Mouse (Mus musculus) embryonic facial prominence, embryonic 10.5 days (tissue): ENCODE measurements around the gene Lypd1. TPM values are rescaled to one million over a fixed set of nuclear protein-coding genes. Genes with fewer than 3 reads are reported as not detected.

ENCODE experiments used
- DNase-seq: peaks from one replicate; pipeline ENCODE4 v3.0.0-alpha.2; 2017; ENCODE audit warnings: low spot score
- H3K27ac ChIP-seq: fragments of 300-500 bp; sonication (generic); replicated peaks from 2 replicates; pipeline ENCODE4 v1.5.1; 2016; ENCODE audit warnings: mild to moderate bottlenecking
- H3K27me3 ChIP-seq: fragments of 300-500 bp; sonication (generic); replicated peaks from 2 replicates; pipeline ENCODE4 v1.6.1; 2016; ENCODE audit warnings: low read depth, mild to moderate bottlenecking; ENCODE audit not compliant: poor library complexity, severe bottlenecking
- H3K36me3 ChIP-seq: fragments of 300-500 bp; sonication (generic); replicated peaks from 2 replicates; pipeline ENCODE4 v1.6.1; 2016; ENCODE audit warnings: mild to moderate bottlenecking, moderate library complexity
- H3K4me1 ChIP-seq: fragments of 300-500 bp; sonication (generic); 2 replicates; pipeline ENCODE4 v1.6.1; 2016
- H3K4me3 ChIP-seq: fragments of 300-500 bp; sonication (generic); 2 replicates; pipeline ENCODE4 v1.5.1; 2016; ENCODE audit warnings: mild to moderate bottlenecking, moderate library complexity
- H3K9me3 ChIP-seq: fragments of 300-500 bp; sonication (generic); 2 replicates; pipeline ENCODE4 v1.6.1; 2016; ENCODE audit warnings: mild to moderate bottlenecking
- WGBS: fragments of 180-500 bp; shearing (Covaris S2); methylation state at CpG from one replicate; pipeline ENCODE4 v1.1.7; 2016; 5-methylcytosine and 5-hydroxymethylcytosine counted together
- polyA plus RNA-seq: library from polyadenylated mRNA; unstranded; fragments of >200 nt; fragmentation: Nextera tagmentation; extraction: Ambion mirVana; gene quantifications from 2 replicates; pipeline ENCODE4 v1.2.1, GENCODE M21; 2016

Gene Lypd1
- polyA plus RNA-seq, 1 experiment from 2014 or later, result 5.0 TPM

GRCm38 (mm10) chr1:125893158-125893557, 19.7 kb downstream of the Lypd1 start:
- WGBS, result 73% methylated on average over 9 of the region's 9 CpGs

GRCm38 (mm10) chr1:125870056-125870455, 42.8 kb downstream of the Lypd1 start:
- Histone ChIP-seq H3K27me3 (no peaks in the 10 kb centered on the region), H3K9me3 (no peaks in the 10 kb centered on the region), H3K36me3 (no peaks in the 10 kb centered on the region), H3K4me3 (no peak overlapping the region), H3K4me1 (no peaks in the 10 kb centered on the region), H3K27ac (no peak overlapping the region)
- 36% methylated on average over 7 of the region's 7 CpGs for WGBS
- no peak for DNase-seq

More at GRCm38 (mm10) chr1:125893158-125893557, 19.7 kb downstream of the Lypd1 start:
- no peak for DNase-seq
- no peak overlapping the region for H3K27ac ChIP-seq
- no peak overlapping the region for H3K4me3 ChIP-seq
- H3K4me1 ChIP-seq, result 0 out of 2 replicates have a peak, but pooled peaks cover 4% of the 10 kb centered on the region
- no peaks in the 10 kb centered on the region for H3K9me3 ChIP-seq
- H3K36me3 ChIP-seq, result no peaks in the 10 kb centered on the region
- H3K27me3 ChIP-seq, result no peaks in the 10 kb centered on the region

DNA sequence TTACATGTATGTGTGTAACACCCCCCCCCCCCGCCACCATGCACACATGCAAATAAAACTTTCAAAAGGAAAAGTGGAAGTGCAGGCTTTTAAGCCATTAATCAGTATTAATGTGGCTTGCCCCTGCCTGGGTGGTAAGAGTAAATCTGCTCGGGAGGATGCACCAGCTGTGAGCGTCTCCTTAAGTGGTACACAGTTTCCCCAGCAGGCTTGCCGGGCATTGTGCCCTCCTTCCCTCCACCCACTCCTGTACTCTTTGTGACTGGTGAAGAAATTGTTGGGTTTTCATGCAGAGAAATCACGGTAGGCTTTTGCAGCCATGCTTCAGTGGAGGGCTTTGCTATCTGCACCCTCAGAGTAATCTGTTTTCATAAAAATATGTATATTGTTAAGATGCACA, 54.3 kb downstream of the Lypd1 start:
- Histone ChIP-seq H3K27me3 (no peaks in the 10 kb centered on the region), H3K4me3 (no peak overlapping the region), H3K4me1 (no peaks in the 10 kb centered on the region), H3K27ac (no peak overlapping the region), H3K9me3 (no peaks in the 10 kb centered on the region), H3K36me3 (no peaks in the 10 kb centered on the region)
- no peak for DNase-seq
- WGBS, result 85% methylated on average over 5 of the region's 5 CpGs

- Histone ChIP-seq H3K36me3 (no peaks in the 10 kb centered on the region), H3K4me3 (no peak overlapping the region), H3K4me1 (no peaks in the 10 kb centered on the region), H3K27me3 (no peaks in the 10 kb centered on the region), H3K9me3 (no peaks in the 10 kb centered on the region), H3K27ac (no peak overlapping the region)
- 17% methylated on average over 5 of the region's 5 CpGs for WGBS
- no peak for DNase-seq
Observed at GRCm38 (mm10) chr1:125854646-125855045, 58.3 kb downstream of the Lypd1 start.

- no peaks in the 10 kb centered on the region for H3K27me3 ChIP-seq
- no peaks in the 10 kb centered on the region for H3K36me3 ChIP-seq
- 56% methylated on average over 13 of the region's 13 CpGs for WGBS
- no peak overlapping the region for H3K27ac ChIP-seq
- no peak overlapping the region for H3K4me3 ChIP-seq
- H3K9me3 ChIP-seq, result no peaks in the 10 kb centered on the region
- no peak for DNase-seq
- peaks cover 8% of the 10 kb centered on the region; the same call in 1 of the 2 replicates for H3K4me1 ChIP-seq
Observed at GRCm38 (mm10) chr1:125839746-125840392, 73.0 kb downstream of the Lypd1 start.

GRCm38 (mm10) chr1:125837507-125837906, 75.4 kb downstream of the Lypd1 start:
- H3K27me3 ChIP-seq, result no peaks in the 10 kb centered on the region
- 32% methylated on average over 1 of the region's 1 CpGs for WGBS

GRCm38 (mm10) chr1:125823611-125824010, 89.3 kb downstream of the Lypd1 start:
- H3K4me3 ChIP-seq, result no peak overlapping the region
- H3K27ac ChIP-seq, result no peak overlapping the region
- H3K27me3 ChIP-seq, result no peaks in the 10 kb centered on the region
- no peaks in the 10 kb centered on the region for H3K36me3 ChIP-seq
- WGBS, result 84% methylated on average over 4 of the region's 4 CpGs
- no peaks in the 10 kb centered on the region for H3K4me1 ChIP-seq
- H3K9me3 ChIP-seq, result no peaks in the 10 kb centered on the region
- DNase-seq, result no peak

More at GRCm38 (mm10) chr1:125837507-125837906, 75.4 kb downstream of the Lypd1 start:
- H3K4me1 ChIP-seq, result peaks cover 8% of the 10 kb centered on the region; the same call in 1 of the 2 replicates
- H3K4me3 ChIP-seq, result no peak overlapping the region
- no peak overlapping the region for H3K27ac ChIP-seq
- DNase-seq, result peak; percentile 15
- H3K9me3 ChIP-seq, result no peaks in the 10 kb centered on the region
- no peaks in the 10 kb centered on the region for H3K36me3 ChIP-seq

- no peaks in the 10 kb centered on the region for H3K27me3 ChIP-seq
- H3K4me1 ChIP-seq, result no peaks in the 10 kb centered on the region
- no peaks in the 10 kb centered on the region for H3K36me3 ChIP-seq
- H3K4me3 ChIP-seq, result no peak overlapping the region
- no peaks in the 10 kb centered on the region for H3K9me3 ChIP-seq
- no peak overlapping the region for H3K27ac ChIP-seq
- 87% methylated on average over 7 of the region's 7 CpGs for WGBS
- no peak for DNase-seq
Observed at GRCm38 (mm10) chr1:125821101-125821500, 91.8 kb downstream of the Lypd1 start.

Other genes starting within 250 kb of the Lypd1 start
- gene Gpr39, start 236.1 kb downstream of the Lypd1 start, polyA plus RNA-seq, result 0.06 TPM in 1 of 2 replicates, not detected in the other